Mouse (Mus musculus): ENCODE measurements at regions not wholly inside any gene's neighbourhood (a gene's known extent, or its start where the extent isn't known, plus 50 kb on each side); places are given as distances from the start of the nearest gene placed in this dataset.

GRCm38 (mm10) chr15:56344973-56345372, 1132.5 kb downstream of the Slc22a22 start:
- no peak for TF ChIP-seq POLR2A (IDR thresholded peaks at IDR 0.05; ENCODE audit: insufficient read length, low read depth)
- TF ChIP-seq MYOG (IDR thresholded peaks at IDR 0.05; ENCODE audit: control insufficient read depth in 1 of 3, insufficient read depth in 1 of 3, insufficient read length in 2 of 3, low read depth in 2 of 3) = no peak
- TF ChIP-seq CEBPB (IDR thresholded peaks at IDR 0.05; ENCODE audit: insufficient read depth, poor library complexity, severe bottlenecking) = no peak
- no peak for TF ChIP-seq E2F4 (IDR thresholded peaks at IDR 0.05; ENCODE audit: insufficient read depth)
